Mouse (Mus musculus): ENCODE data around the gene Whrn.

The Whrn gene

DNA sequence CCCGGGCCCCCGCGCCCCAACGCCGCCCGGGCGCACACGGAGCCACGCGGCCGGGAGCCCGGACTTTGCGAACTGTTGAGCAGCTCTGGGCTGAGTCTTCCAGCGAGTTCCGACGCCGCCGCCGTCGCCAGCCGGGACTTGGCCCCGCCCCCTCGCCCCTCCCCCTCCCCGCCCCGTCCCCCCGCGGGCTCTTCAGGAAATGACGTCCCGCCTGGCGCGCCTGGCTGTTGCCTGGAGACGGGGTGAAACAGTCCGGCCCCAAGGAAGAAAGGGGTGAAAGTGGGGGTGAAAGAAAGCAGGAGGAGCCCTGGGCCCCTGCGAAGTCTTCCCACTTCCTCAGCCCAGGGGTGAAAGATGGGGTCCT lies at the start of gene Whrn:
TSS of gene Whrn (minus strand) at position 77 of the 364 bp plus-strand sequence.
- peak; percentile 81 for DNase-seq

DNA sequence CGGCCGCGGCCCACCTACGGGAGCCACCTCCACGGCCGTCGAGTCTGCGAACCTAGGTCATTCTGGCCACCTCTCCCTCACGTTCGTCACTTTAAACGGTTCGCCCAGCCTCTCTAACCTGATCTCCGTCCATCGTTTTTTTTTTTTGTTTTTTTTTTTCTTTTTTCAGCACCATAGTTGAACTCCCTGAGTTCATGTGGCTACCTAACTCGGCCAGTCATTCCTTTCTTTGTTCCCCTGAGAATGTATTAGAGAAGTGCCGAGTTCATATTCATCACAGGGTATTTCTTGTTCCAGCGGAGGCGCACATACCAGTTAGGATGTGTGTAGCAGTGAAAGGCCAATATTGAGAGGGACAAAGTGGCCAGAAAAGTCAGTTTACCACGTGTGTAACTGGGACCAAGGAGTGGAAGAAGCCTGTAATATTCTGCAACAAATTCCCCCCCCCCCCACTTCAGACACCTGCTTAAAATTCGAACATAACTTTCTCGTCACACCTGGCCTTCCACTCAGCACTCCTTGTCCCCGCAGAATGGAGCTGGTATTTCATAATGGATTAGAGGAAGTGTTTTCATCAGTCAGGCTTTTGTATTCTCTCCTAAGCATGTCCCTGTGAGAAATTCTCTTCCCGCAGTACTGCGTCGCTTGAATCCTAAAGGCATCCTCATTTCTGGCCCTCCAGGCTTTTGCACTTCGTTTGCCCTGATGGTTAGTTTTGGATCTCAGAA lies 49.6 kb upstream of the Whrn start:
- peak; percentile 11 for DNase-seq

DNA sequence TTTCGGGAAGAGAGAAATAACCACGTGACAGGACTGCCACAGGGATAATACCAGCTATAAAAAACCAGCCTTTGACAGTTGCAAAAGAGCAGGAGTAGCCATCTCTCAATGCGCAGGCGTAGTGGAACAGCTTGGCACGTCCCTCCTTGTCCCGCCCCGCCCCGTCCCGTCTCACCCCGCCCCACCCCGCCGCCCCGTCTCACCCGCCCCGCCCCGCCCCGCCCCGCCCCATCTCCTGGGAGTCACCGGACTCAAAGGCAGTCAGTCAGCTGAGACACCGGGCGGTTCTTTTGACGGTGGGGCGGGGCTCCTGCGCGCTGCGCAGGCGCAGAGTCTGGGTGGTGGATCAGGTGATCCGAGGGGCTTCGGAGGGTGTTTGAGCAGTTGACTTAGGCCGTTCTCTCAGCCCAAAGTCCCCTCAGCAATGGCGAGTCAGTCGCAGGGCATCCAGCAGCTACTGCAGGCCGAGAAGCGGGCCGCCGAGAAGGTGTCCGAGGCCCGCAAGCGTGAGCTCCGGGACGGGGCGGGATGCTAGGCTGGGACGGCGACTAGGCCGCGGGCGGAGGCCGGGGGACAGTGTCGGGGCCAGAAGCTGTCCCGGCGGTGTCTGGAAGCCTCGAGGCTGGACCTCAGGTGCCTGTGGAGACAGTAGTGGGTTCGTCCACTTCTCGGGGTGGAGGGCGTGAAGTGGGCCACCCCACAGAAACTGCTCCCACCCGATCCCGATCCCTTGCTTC lies 48.9 kb upstream of the Whrn start, which contains the start of gene Atp6v1g1:
TSS of gene Atp6v1g1 (plus strand) at position 279 of the 737 bp plus-strand sequence.
- peak; percentile 96 for DNase-seq

DNA sequence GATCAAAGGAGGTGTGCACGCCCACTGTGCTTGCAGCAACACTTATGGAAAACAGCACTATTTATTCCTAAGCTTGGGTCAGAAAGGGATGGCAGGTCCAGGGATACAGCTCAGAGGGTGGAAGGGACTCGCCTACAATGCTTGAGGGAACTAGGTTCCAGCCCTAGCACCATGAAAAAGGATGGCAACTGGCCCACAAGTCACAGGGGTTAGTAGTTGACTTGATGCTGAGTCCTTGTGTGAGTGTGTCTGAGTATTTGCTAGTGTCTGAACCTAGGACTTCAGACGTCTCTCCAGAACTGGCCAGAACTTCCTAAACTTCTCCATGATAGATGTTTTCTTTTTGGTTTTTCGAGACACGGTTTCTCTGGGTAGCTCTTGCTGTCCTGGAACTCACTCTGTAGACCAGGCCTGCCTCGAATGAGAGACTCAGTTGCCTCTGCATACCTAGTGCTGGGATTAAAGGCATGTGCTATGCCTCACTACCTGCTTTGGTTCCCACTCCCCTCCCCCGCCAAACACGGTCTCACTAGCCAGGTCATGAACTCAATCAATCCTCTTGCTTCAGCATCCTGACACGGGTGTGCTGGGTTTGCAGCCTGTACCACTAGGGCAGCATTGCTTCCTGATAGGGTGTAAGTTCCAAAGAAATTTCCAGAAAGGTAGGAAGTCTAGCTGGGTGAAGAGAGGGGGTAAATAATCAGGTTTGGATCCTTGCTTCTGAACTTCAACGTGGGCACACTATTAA lies 48.1 kb upstream of the Whrn start:
- no peak for DNase-seq

DNA sequence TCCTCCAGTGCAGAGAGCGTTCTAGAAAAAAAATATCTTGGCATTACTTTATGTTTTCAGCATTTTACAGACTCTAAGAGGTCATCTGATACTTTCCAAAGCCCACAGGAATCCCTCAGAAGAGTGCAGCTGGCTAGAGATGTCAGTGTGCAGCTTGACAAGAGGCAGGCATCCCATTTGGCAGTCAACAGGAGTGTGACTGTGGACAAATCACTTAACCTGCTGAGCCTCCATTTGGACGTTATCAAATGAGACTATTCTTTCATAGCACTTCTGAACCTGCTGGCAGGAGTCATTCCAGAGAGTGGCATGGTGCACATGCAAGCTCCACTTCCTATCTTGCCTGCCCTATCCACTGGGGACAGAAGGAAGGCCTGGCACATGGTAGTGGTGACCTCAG lies 46.4 kb upstream of the Whrn start:
- no peak for DNase-seq

DNA sequence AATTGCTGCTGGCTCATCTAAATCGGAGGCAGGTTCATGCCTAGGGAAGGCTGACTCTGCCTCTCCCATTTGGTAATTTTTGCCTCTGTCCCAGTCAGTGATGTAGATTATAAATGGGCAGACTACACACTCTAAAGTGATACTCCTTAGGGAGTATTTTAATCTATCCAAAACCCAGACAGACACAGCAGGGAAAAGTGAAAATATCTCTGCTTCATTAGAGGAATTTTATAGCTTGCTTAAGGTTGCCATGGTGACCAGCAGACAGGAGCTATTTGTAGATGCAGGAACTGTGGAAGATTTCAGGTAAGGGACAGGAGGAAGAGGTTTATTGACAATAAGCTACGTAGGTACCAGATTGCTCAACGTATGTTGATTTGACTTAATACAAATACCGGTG lies 41.8 kb upstream of the Whrn start:
- DNase-seq, result no peak

DNA sequence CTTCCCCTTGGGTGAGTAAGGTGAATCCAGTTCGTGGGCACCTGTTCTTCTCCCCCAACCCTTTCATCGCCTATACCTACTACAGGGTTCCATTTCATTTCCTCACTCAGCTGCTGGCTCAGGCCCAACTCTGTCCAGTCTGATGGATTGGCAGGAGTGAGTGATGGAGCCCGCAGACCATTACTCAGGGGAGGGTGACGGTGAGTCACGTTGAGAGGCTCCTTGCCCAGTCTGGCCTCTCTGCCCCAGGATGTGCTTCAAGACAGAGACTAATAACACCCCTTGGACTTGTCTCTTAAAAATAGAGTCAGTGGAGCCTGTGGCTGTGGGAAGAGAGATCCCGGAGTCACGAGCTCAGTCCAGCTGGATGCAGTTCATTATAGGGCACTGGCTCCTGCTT lies 34.6 kb upstream of the Whrn start:
- no peak for DNase-seq

DNA sequence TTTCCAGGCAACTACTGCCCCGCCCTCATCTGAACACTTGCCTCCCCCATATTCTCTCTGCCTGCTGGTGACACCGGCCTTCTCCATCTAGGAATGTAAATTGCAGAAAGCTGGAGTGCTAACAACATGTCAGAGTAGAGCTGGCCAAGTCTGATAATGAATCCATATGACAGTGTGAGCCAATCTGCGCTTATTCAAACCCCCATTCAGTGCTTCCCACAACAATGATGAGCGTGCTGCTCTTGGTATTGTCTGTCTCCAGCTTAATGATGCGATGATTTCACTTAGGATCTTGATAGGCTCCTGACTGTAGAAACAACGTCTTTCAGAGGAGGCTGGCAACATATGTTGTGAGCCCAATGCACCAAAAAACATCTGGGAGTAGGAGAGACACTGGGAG lies 33.2 kb upstream of the Whrn start:
- DNase-seq, result no peak

DNA sequence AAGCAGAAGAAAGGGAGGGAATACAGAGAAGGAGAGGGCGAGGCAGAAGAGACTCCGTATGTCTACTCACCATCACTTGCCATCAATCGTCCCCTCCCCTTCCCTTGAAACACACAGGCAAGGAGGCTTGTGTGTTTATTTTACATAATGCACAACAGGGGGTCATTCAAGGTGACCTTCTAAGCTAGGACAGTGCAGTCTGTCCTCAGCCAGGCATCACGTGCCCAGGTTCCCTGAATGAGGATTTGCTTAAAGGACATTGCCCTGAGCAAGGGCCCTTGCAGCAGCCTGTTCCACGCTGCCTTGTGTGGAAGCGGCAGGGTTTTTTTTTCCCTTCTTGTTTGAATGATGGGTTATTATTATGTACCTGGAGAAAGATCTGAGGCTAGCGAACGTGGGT lies 29.7 kb upstream of the Whrn start:
- DNase-seq, result peak; percentile 9

DNA sequence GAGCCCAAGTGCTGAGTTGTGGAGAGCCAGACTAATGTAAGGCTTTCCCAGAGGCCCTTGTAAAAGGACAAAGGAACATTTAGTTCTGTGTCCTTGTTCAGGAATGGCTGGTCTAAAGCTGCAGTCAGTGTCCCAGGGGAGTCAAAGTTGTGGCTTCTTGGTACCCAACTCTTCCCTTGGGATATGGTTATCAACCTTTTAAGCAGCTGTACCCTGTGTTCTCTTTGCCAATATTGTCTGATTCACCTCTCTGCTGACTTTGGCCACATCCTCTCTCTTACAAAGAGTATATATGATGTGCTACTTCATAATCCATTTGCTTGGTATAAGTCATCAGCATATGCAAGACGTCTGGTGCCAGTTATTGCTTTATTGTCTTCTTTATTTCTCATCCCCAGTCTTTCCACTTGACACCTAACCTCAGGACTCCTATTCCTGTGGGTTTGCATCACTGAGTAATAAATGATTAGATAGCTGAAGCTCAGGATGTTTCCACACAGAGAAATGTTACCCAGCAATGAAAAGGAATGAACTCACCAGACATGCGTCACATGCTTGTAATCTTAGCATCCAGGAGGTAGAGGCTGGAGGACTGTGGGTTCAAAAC lies 26.1 kb upstream of the Whrn start:
- no peak for DNase-seq

DNA sequence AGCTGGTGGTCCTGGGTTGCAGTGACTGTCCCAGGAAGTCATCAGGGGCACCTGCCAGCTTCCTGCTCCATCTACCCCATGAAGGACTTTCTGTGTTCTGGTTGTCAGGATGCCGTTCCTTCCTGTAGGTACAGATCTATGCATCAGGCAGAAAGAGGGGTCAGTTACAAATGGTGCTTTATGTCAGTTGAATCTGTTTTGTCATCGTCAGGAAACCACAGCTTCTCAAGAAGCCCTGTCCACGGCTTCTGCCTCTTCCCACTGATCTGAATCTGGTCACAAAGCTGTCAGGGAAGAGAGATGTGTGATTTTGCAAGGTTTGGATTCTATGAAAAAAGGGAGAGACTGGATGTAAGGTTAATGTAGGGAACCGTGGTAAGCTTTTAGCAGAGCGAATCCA lies 19.2 kb upstream of the Whrn start:
- DNase-seq, result no peak

DNA sequence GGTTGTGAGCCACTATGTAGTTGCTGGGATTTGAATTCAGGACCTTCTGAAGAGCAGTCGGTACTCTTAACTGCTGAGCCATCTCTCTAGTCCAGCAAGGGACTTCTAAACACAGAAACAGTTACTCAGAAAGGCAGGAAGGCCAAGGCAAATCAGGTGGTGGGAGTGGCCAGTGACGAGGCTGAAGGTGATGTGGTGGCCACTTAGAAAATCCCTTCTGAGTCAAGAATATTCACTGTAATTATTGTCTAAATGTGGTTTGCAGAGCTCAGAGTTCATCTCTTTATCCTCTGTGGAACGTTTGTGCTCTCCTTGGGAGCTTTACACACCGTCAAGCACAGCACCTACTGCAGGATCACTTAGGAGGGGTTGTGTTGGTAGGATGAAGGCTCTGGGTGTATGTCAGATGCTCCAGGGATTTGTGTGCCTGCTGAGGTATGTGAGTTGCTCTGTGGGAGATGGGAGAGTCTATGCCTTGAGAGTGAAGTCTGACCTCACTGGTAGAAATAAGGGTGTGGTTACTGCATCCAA lies 18.7 kb upstream of the Whrn start:
- DNase-seq, result no peak

DNA sequence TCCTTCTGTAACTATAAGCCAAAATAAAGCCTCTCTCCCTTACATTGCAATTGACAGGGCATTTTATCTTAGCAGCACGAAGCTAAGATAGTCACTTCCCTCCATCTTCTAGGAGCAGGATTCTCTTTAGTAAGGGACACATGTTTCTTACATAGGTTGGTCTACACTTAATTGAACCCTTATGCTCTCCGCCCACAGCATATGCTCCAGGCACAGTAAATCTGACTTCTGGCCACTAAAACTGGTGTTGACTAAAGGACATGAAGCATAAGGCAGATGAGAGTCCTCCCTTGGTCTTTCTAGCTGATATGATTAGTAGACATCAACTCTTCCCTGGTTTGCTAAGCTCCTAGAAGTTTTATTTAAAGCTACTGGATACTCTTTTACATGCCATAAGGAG lies 17.1 kb upstream of the Whrn start:
- DNase-seq, result no peak

DNA sequence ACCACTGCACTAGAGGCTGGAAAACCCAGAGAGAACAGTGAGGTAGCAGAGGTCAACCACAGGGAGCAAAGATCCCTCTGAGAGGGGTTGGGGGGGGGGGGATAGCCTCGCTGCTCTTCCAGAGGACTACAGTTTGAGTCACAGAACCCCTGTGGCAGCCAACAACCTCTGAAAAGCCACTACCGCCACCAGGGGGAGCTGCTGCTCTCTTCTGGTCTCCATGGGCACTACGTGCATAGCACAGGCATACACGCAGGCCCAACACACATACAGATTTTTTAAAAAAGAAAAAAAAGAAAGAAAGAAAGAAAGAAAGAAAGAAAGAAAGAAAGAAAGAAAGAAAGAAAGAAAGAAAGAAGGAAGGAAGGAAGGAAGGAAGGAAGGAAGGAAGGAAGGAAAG lies 12.4 kb upstream of the Whrn start:
- DNase-seq, result peak; percentile 84

DNA sequence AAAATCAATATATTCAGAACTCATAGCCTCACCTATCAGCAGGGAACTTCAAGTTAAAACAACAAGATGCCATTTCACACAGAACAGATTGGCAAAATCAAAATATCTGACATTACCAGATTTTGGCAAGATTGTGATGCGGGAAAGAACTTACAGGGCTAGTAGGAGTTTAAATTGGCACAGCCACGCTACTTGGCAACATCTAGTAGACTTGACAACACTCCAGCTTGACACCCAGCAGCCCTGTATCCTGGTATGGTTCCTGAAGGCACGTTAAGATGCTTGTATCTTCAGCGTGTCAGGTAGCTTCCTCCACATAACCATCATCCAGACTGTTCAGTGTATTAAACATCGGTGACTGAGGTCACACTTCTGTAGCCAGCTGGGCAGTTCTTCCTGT lies 11.7 kb upstream of the Whrn start:
- DNase-seq, result no peak

DNA sequence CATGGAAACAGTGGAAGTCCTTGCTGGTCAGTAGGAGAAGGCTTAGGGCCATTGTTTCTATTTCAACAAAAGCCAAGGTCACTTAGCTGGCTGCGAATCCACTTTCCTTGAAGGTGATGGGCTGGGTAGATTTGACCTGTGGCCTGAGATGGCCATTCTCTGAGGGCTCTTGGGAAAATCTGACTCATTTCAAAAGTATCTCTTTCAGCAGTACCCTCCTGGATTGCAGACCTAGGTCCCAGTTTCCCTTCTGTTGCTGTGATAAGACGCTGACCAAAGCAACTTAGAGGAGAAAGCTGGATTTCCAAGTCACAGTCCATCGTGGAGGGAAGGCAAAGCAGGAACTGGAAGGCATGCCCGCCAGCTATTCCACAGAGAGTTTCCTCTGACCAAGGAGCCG lies 8.2 kb upstream of the Whrn start:
- DNase-seq, result no peak

DNA sequence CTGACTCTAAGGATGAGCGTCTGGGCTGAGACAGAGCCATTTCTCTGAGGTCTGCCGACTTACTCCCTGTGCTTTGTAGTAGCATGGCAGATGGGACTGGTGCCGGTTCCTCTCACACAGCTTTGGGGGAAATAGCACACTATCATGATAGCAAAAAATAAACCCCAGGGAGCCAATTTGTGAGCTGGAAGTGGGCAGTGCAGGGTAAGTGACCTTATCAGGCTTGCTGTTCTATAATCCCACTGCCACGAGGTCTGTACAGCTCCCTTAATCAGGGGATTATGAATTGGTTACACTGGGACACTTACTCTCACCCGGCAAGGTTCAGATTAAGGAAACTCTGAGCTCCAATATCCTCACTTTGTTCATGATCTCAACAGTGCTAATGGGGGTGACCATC lies 5.3 kb upstream of the Whrn start:
- no peak for DNase-seq

DNA sequence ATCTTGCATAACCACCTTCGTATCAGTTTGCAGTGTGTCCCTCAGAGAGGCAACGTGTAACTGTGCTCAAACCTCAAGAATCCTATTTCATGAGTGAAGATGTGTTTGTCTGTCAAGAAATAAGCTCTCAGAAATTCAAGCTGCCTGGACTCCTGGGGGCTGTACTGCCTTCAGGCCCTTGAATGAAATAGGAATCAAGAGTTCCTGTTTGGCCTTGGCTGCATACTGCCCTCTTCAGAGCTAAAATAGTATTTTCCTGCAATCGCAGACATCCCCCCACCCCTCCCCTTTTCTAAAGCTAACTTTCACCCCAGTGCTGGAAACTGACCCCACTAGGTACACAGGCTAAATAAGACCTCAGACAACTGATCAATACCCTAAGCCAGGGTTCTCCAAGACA lies 2.6 kb upstream of the Whrn start:
- DNase-seq, result no peak

DNA sequence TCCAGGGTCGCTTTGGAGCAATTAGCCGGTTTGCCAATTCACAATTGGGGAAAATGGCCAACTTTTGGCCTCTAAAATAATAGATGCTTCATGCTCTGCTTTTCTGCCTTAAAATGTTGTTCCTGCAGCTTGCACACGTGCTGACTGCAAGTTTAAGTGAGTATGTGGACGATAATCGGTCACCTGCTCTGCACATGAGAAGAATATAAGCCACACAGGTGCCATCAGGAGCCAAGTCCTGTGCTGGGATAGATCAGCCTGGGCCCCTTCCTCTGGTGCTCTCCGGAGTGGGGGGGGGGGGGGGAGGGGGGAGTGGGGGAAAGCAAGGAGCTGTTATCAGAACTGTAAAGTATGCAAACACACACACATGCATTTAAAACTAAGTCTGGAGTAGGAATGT lies 521 bp upstream of the Whrn start:
- no peak for DNase-seq

DNA sequence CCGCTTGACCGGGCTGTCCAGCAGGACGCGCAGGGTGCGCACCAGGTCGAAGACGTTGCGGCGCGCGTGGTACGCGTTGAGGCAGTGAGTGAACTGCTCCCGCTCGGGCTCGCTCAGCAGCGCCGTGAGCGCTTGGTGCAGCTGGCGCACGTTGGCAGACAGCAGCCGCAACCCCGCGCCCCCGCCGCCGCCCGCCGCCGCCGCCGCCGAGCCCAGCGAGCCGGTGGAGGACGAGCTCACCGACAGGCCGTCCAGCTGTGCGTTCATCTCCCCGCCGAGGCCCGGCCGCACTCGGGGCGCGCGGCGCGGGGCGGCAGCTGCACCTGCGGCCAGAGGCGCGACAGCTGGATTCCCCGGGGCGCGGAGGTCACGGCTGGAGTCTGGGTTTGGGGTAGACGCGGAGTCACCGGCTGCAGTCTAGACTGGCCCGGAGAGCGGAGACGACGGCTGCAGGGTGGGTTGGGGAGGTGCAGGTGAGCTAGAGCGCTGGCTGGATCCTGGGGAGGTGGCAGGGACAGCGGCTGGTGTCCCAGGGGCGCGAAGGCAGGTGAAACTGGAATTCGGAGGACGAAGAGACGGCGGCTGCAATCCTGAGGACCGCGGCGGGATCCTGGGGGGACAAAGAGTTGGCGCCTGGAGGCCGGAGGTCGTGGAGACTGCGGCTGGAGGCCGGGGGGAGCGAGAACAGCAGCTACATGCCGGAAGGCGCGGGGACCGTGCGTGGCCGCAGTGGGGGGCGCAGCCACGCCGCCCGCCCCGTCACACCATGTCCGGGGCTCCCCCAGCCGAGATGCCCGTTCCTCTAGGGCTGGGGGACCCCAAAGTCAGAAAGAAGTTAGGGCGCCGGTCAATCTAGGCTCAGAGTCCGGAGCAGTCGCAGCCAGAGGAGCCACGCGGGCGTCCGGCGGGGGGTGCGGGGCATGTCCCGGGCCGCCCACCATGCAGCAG lies 550 bp downstream of the Whrn start:
- DNase-seq, result peak; percentile 59

DNA sequence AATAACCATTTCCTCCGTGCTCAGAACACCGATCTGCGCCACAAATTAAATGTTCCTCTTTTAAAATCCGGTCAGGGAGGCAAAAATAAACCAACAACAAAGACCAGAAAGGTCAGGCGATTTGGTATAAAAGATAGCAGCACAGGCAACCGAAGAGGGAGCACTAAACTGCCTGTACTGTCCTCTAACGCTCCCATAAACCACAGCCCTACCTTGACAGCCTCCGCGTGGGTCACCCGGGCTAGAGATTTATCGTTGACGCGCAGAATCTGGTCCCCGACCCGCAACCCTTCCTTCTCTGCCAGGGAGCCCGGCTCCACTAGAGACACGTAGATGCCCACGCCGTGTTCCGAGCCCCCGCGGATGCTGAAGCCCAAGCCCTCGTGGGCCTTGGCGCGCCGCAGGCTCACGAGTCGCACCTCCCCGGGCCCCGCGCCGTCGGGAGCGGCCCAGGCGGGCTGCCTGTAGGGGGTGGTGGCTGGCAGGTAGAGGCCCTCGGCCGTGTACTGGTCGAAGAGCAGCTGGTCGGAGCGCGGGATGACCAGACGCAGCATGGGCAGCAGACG lies 1.3 kb downstream of the Whrn start:
- no peak for DNase-seq
